Mouse (Mus musculus): ENCODE data around the gene Shisa5.

GRCm38 (mm10) chr9:109056081-109056690 is 17.8 kb downstream of the Shisa5 start:
- TF ChIP-seq CTCF (IDR thresholded peaks at IDR 0.05; ENCODE audit: low read depth, low read length) (no peak), EP300 (IDR thresholded peaks at IDR 0.05; ENCODE audit: insufficient read depth, low read depth, low read length) (no peak)

Measured in ES-Bruce4 (cell line).